Mouse (Mus musculus) hindbrain, embryonic 14.5 days (tissue): ENCODE data around the gene Reck. TPM values are rescaled to one million over a fixed set of nuclear protein-coding genes. Genes with fewer than 3 reads are reported as not detected.

ENCODE experiments used
- polyA plus RNA-seq: library from polyadenylated mRNA; unstranded; fragments of >200 nt; fragmentation: Nextera tagmentation; extraction: Ambion mirVana; gene quantifications from 2 replicates; pipeline ENCODE4 v1.2.1, GENCODE M21; 2014

Gene Reck
- polyA plus RNA-seq, 1 experiment from 2014 or later: 7.3 TPM

Other genes with a start within 250 kb of the Reck start
- 13.3 and 14.2 TPM in 2 replicates for gene Npr2, start 243.6 kb upstream of the Reck start, polyA plus RNA-seq
- 5.5 and 9.3 TPM in 2 replicates for gene Spag8, start 221.9 kb upstream of the Reck start, polyA plus RNA-seq
- 70.1 and 77.0 TPM in 2 replicates for gene Hint2, start 219.1 kb upstream of the Reck start, polyA plus RNA-seq
- 8.7 and 10.5 TPM in 2 replicates for gene Tmem8b, start 206.6 kb upstream of the Reck start, polyA plus RNA-seq
- gene Fam221b, start 206.4 kb upstream of the Reck start, polyA plus RNA-seq: 1.9 and 2.2 TPM in 2 replicates
- gene Olfr70, start 174.7 kb upstream of the Reck start, polyA plus RNA-seq: not detected in 2 replicates
- not detected in 2 replicates for gene Olfr71, start 165.3 kb upstream of the Reck start, polyA plus RNA-seq
- gene Hrct1, start 148.3 kb upstream of the Reck start, polyA plus RNA-seq: 0.18 and 0.58 TPM in 2 replicates
- 0.04 and 0.07 TPM in 2 replicates for gene Spaar, start 145.5 kb upstream of the Reck start, polyA plus RNA-seq
- not detected in 2 replicates for gene Olfr159, start 104.5 kb upstream of the Reck start, polyA plus RNA-seq
- not detected in 2 replicates for gene Olfr156, start 51.6 kb upstream of the Reck start, polyA plus RNA-seq
- gene Olfr157, start 35.3 kb upstream of the Reck start, polyA plus RNA-seq: 0.03 TPM in 1 of 2 replicates, not detected in the other
- not detected in 2 replicates for gene Olfr155, start 24.0 kb upstream of the Reck start, polyA plus RNA-seq
- 41.4 and 43.3 TPM in 2 replicates for gene Glipr2, start 81.9 kb downstream of the Reck start, polyA plus RNA-seq
- gene Ccin, start 108.0 kb downstream of the Reck start, polyA plus RNA-seq: 0.09 TPM in 1 of 2 replicates, not detected in the other
- 348 and 365 TPM in 2 replicates for gene Clta, start 128.9 kb downstream of the Reck start, polyA plus RNA-seq
- 32.1 and 35.1 TPM in 2 replicates for gene Gne, start 208.6 kb downstream of the Reck start, polyA plus RNA-seq